Mouse (Mus musculus) heart, adult 2 months (tissue): ENCODE measurements at regions not wholly inside any gene's neighbourhood (a gene's known extent, or its start where the extent isn't known, plus 50 kb on each side); places are given as distances from the start of the nearest gene placed in this dataset.

ENCODE experiments used
- CTCF ChIP-seq: fragments of 200-600 bp; IDR thresholded peaks from 2 replicates; pipeline ENCODE4 v1.8.1; 2022; ENCODE audit warnings: antibody characterized with exemption, mild to moderate bottlenecking, moderate library complexity
- POLR2A ChIP-seq: fragments of 200-500 bp; IDR thresholded peaks from 2 replicates; pipeline ENCODE4 v1.6.1; 2011; ENCODE audit warnings: mild to moderate bottlenecking, low read depth, low read length, control low read depth; ENCODE audit not compliant: insufficient read depth

DNA sequence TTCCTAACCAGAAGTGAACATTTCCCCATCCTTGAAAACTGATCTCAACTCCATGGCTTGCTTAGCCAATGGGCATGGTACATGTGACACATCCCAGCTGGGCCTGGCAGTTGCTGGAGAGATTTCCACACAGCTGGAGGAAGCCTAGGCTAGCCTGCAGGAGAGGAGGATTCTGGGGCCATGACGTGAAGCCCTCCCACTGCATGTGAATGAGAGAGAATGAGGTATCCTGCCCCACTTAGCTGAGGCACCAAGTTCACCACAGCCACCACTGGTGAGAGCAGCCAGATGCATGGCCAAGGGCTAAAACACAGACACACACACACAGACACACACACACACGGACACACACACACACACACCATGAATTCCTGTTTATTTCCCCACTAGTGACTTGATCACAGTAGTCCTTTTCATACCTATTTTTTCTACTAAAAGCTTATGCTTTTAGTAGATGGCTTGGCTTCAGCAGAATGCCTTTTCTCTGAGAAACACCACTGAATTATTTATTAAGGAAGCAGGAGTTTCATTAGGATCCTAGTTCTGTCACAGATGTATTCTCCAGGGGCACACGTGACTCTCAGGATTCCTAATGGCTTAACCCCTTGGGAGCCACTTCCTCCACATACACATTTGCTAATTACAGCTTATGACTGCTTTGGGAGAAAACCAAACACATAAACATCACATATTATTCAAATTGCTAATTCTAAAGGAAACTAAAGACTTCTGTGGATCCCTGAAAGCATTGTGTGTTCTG, 196.1 kb upstream of the Tcf21 start:
- TF ChIP-seq CTCF (no peak), POLR2A (no peak)
